Mouse (Mus musculus) lung, embryonic 16.5 days (tissue): ENCODE results near the gene Noxo1. TPM values are rescaled to one million over a fixed set of nuclear protein-coding genes. Genes with fewer than 3 reads are reported as not detected.
A peak's percentile ranks its signal among the peaks of the same experiment; 100 is the strongest.

Experiments used
- ATAC-seq: fragments of 200-750 bp; cut with Nextera tagmentation; 2 replicates; pipeline ENCODE4 v1.8.0; 2017; ENCODE audit warnings: low read depth, mild to moderate bottlenecking, moderate library complexity
- H3K27ac ChIP-seq: fragments of 300-500 bp; sonication (generic); 2 replicates; pipeline ENCODE4 v1.5.1; 2014; ENCODE audit warnings: mild to moderate bottlenecking, control low read depth, low read length
- H3K27me3 ChIP-seq: fragments of 300-500 bp; sonication (generic); 2 replicates; pipeline ENCODE4 v1.6.1; 2014; ENCODE audit warnings: low read depth, low read length, mixed read lengths; ENCODE audit not compliant: control insufficient read depth, insufficient read depth
- H3K36me3 ChIP-seq: fragments of 300-500 bp; sonication (generic); 2 replicates; pipeline ENCODE4 v1.6.1; 2014; ENCODE audit warnings: low read length; ENCODE audit not compliant: control insufficient read depth, insufficient read depth
- H3K4me1 ChIP-seq: fragments of 300-500 bp; sonication (generic); replicated peaks from 2 replicates; pipeline ENCODE4 v1.6.1; 2014; ENCODE audit warnings: low read length, mixed read lengths; ENCODE audit not compliant: control insufficient read depth, insufficient read depth
- H3K4me2 ChIP-seq: fragments of 300-500 bp; sonication (generic); 2 replicates; pipeline ENCODE4 v1.6.1; 2014; ENCODE audit warnings: low read depth, low read length, control low read depth
- H3K4me3 ChIP-seq: fragments of 300-500 bp; sonication (generic); 2 replicates; pipeline ENCODE4 v1.5.1; 2014; ENCODE audit warnings: mild to moderate bottlenecking, low read length, control low read depth
- H3K9ac ChIP-seq: fragments of 300-500 bp; sonication (generic); 2 replicates; pipeline ENCODE4 v1.6.1; 2014; ENCODE audit warnings: low read length, control low read depth
- H3K9me3 ChIP-seq: fragments of 300-500 bp; sonication (generic); 2 replicates; pipeline ENCODE4 v1.6.1; 2016; ENCODE audit warnings: low read length; ENCODE audit not compliant: control insufficient read depth
- WGBS: fragments of 180-500 bp; shearing (Covaris S2); extraction: QIAGEN DNeasy Blood & Tissue Kit; methylation state at CpG from one replicate; pipeline ENCODE4 v1.1.7; 2014; 5-methylcytosine and 5-hydroxymethylcytosine counted together
- polyA plus RNA-seq: library from polyadenylated mRNA; unstranded; fragments of >200 nt; fragmentation: Nextera tagmentation; extraction: Ambion mirVana; gene quantifications from 2 replicates; pipeline ENCODE4 v1.2.1, GENCODE M21; 2015

Gene Noxo1
- polyA plus RNA-seq, 1 experiment from 2014 or later = 4.2 TPM

DNA sequence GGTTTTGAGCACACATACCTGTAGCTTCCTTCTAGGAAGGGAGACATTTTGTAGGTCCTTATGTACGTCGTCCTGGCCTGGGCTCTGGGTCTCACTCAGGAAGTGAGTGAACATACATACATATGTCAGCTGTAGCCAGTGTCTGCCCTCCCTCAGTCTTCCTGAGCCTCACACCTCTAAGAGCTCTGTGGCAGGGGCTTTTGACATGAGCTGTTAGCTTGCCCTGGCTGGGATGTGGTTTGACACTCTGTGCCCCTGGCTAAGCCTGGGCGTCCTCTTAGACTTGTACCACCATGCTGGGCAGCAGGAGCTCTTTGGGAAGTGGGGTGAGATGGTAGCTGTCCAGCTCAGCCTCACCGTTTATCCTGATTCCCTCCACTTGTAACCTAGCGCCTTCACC, 24.7 kb upstream of the Noxo1 start:
- Histone ChIP-seq H3K27ac (no peak overlapping the region), H3K9ac (no peak overlapping the region), H3K4me1 (peaks cover 26% of the 10 kb centered on the region), H3K36me3 (no peaks in the 10 kb centered on the region), H3K27me3 (no peaks in the 10 kb centered on the region), H3K9me3 (no peaks in the 10 kb centered on the region), H3K4me3 (no peak overlapping the region), H3K4me2 (peak overlapping the region; percentile 90; the same call in 1 of the 2 replicates)
- 52% methylated on average over 5 of the region's 5 CpGs for WGBS
- ATAC-seq = no peak

DNA sequence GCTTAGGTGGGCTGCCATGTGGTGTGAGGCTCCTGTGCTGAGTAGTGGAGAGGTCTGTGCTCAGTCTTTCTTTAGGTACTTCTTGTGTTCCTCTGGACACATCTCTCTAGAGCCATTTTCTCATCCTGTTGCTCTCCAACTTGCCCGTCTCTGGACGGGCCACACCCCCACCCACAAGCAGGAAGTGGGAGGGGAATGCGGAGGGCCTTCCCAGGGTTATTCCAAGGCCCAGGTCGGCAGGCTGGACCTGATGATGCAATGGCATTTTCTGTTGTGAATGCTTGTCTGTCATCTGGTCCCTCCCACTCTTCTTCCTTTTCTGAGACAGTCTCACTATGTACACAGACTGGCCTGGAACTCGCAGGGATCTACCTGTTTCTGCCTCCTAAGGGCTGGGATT, 23.9 kb upstream of the Noxo1 start:
- ATAC-seq = no peak
- Histone ChIP-seq H3K4me2 (peak overlapping the region; percentile 90; the same call in 1 of the 2 replicates), H3K4me1 (peaks cover 26% of the 10 kb centered on the region), H3K9ac (0 out of 2 replicates have a peak overlapping the region, but pooled peaks have one; percentile 17), H3K27ac (no peak overlapping the region), H3K36me3 (peaks cover 4% of the 10 kb centered on the region; the same call in 1 of the 2 replicates), H3K27me3 (no peaks in the 10 kb centered on the region), H3K4me3 (no peak overlapping the region), H3K9me3 (no peaks in the 10 kb centered on the region)
- 11% methylated on average over 5 of the region's 5 CpGs for WGBS

DNA sequence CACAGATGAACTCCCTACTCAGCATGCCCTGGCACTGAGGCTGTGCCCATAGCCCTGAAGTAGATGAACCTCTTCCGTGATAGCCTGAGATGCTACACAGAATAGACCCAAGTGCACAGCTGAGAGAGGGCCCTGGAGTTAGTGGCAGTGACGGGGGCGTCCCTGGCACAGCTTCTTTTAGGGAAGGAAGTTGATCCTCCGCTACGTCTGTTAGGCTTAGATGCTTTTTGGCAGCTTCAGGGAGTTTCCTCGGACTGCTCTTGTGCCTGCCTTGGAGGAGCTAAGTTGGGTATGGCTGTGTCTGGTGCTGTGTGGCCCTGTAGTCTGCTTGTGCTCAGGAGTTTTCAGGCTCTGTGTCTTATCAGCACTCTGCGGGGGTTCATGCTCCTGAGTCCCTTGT, 21.8 kb upstream of the Noxo1 start:
- H3K4me1 ChIP-seq = peaks cover 23% of the 10 kb centered on the region
- H3K9ac ChIP-seq = no peak overlapping the region
- WGBS = 71% methylated on average over 7 of the region's 7 CpGs
- no peak overlapping the region for H3K27ac ChIP-seq
- no peaks in the 10 kb centered on the region for H3K27me3 ChIP-seq
- no peak overlapping the region for H3K4me2 ChIP-seq
- H3K9me3 ChIP-seq = no peaks in the 10 kb centered on the region
- H3K36me3 ChIP-seq = peaks cover 25% of the 10 kb centered on the region
- H3K4me3 ChIP-seq = no peak overlapping the region
- no peak for ATAC-seq

DNA sequence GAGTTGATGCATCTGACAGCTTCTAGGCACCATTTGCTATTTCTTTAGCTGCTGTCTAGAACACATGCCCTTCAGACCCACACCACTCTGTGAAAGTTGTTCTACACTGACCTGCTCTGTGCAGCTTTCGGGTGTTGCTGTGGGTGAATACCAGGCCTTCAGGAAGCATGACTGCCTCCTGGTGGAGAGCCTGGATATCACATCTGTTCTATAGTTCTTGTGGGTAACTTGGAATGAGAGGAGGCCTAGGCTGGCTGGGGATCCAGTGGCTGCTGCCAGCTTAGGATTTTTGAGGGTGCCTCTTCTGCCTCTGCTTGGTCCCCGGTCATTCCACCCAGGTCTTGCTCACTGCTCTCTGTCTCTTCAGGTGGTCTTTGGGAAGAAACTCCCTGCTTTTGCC, 19.8 kb upstream of the Noxo1 start:
- Histone ChIP-seq H3K27me3 (no peaks in the 10 kb centered on the region), H3K36me3 (peaks cover 41% of the 10 kb centered on the region), H3K4me1 (peaks cover 13% of the 10 kb centered on the region), H3K4me2 (no peak overlapping the region), H3K27ac (no peak overlapping the region), H3K9ac (no peak overlapping the region), H3K9me3 (no peaks in the 10 kb centered on the region), H3K4me3 (no peak overlapping the region)
- WGBS = 53% methylated on average over 2 of the region's 2 CpGs
- no peak for ATAC-seq

DNA sequence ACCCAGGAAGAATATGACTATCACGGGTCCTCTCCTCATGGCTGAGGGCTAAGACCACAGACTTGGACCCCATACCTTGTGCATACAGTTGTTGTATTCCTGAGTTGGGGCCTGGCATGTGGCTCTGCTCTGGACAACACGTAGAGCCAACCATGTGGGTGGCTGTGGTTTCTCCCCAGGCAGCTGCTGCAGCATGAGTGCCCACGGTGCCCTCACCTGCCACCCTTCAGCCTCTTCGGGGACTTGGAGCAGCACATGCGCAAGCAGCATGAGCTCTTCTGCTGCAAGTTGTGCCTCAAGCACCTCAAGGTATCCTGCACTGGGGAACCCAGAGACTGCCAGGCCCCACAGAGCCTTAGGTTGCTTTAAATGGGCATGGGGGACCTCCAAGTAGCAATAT, 19.2 kb upstream of the Noxo1 start:
- Histone ChIP-seq H3K4me1 (peaks cover 6% of the 10 kb centered on the region), H3K9me3 (no peaks in the 10 kb centered on the region), H3K27ac (no peak overlapping the region), H3K36me3 (peaks cover 46% of the 10 kb centered on the region), H3K9ac (no peak overlapping the region), H3K4me3 (no peak overlapping the region), H3K27me3 (no peaks in the 10 kb centered on the region), H3K4me2 (no peak overlapping the region)
- 89% methylated on average over 5 of the region's 5 CpGs for WGBS
- ATAC-seq = no peak

DNA sequence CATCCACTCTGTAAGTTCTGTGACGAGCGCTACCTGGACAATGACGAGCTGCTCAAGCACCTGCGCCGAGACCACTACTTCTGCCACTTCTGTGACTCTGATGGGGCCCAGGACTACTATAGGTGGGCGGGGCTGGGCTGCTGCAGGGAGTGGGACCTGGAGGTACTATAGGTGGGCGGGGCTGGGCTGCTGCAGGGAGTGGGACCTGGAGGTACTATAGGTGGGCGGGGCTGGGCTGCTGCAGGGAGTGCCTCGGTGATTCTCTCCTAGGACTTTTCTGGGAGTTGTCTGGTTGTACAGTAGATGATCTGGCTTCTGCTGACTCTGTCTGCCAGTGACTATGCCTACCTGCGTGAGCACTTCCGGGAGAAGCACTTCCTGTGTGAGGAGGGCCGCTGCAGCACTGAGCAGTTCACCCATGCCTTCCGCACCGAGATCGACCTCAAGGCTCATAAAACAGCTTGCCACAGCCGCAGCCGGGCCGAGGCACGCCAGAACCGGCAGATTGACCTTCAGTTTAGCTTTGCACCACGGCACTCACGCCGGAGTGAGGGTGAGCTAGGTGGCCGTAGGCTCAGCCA, 18.4 kb upstream of the Noxo1 start:
- H3K9ac ChIP-seq = no peak overlapping the region
- WGBS = 85% methylated on average over 24 of the region's 24 CpGs
- H3K27ac ChIP-seq = no peak overlapping the region
- H3K9me3 ChIP-seq = no peaks in the 10 kb centered on the region
- H3K4me2 ChIP-seq = no peak overlapping the region
- H3K4me1 ChIP-seq = no peaks in the 10 kb centered on the region; the same call in 1 of the 2 replicates
- H3K27me3 ChIP-seq = no peaks in the 10 kb centered on the region
- ATAC-seq = no peak
- no peak overlapping the region for H3K4me3 ChIP-seq
- H3K36me3 ChIP-seq = peaks cover 46% of the 10 kb centered on the region

DNA sequence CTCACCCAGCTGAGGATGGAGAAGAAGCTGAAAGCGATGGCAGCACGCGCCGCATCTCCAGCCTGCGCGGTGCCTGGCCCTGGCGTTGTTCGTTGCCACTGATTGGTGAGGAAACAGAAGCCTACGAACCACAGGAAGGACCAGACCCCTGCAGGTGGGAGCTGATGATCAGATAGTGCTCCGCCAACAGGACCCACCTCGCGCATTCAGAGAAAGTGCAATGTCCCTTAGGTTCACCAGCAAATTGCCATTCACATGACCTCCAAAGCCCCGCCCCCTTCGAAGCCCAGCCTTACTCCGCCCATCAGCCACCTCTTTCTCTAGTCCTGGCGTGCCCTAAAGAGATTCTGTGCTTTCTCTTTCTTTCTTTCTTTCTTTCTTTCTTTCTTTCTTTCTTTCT, 9.5 kb upstream of the Noxo1 start:
- WGBS = 32% methylated on average over 16 of the region's 16 CpGs
- no peak overlapping the region for H3K4me3 ChIP-seq
- H3K9ac ChIP-seq = no peak overlapping the region
- H3K27me3 ChIP-seq = peaks cover 36% of the 10 kb centered on the region
- ATAC-seq = no peak; the same call in 1 of the 2 replicates
- peaks cover 8% of the 10 kb centered on the region for H3K4me1 ChIP-seq
- no peaks in the 10 kb centered on the region for H3K9me3 ChIP-seq
- no peak overlapping the region for H3K27ac ChIP-seq
- peaks cover 1% of the 10 kb centered on the region; the same call in 1 of the 2 replicates for H3K36me3 ChIP-seq
- H3K4me2 ChIP-seq = peak overlapping the region; percentile 15; the same call in 1 of the 2 replicates

DNA sequence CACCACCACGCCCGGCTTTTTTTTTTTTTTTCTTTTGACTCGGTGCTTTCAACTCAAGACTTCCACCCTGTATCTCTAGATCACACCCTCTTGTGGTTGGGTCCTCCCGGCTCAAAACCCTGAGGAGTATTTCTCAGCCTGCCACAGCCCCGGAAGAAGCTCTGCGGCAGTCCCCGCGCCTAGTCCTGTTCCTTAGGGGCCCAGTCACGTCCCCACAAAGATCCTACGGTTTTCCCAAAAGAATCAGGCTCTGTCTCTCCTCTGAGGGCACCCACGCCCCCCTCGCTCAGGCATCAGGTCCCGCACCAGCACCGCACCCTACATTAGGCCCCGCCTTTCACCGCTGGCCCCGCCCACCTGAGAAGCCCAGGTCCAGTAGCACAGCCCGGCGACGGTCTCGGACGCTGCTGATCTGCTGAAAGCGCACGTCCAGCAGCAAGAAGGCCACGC, 8.9 kb upstream of the Noxo1 start:
- Histone ChIP-seq H3K9me3 (no peaks in the 10 kb centered on the region), H3K4me1 (peaks cover 8% of the 10 kb centered on the region), H3K4me2 (peak overlapping the region; percentile 70), H3K27ac (no peak overlapping the region), H3K9ac (peak overlapping the region; percentile 60), H3K36me3 (no peaks in the 10 kb centered on the region; the same call in 1 of the 2 replicates), H3K27me3 (peaks cover 36% of the 10 kb centered on the region), H3K4me3 (peak overlapping the region; percentile 48)
- 2% methylated on average over 25 of the region's 25 CpGs for WGBS
- ATAC-seq = peak; percentile 76

DNA sequence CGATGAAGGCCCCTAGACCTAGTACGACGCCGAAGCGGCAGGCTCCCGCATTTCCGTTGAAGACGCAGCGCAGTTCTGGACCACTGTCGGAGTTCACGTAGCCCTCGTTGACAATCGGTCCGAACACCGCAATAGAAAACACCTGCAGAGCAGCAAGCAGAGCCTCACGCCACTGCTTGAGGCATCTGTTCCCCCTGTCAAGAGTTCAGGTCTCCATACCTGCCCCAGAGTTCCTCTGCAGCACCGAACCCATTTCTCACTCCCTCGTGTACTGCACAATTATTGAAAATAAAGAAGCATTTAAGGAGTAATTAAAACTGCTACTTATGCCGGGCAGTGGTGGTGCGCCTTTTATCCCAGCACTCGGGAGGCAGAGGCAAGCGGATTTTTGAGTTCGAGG, 8.4 kb upstream of the Noxo1 start:
- ATAC-seq = no peak
- peak overlapping the region; percentile 48 for H3K4me3 ChIP-seq
- peaks cover 3% of the 10 kb centered on the region; the same call in 1 of the 2 replicates for H3K36me3 ChIP-seq
- H3K27ac ChIP-seq = no peak overlapping the region
- peaks cover 8% of the 10 kb centered on the region for H3K4me1 ChIP-seq
- H3K9me3 ChIP-seq = no peaks in the 10 kb centered on the region
- peak overlapping the region; percentile 70 for H3K4me2 ChIP-seq
- 17% methylated on average over 23 of the region's 23 CpGs for WGBS
- peaks cover 36% of the 10 kb centered on the region for H3K27me3 ChIP-seq
- peak overlapping the region; percentile 60 for H3K9ac ChIP-seq
